Mouse (Mus musculus): Measurements from ENCODE around the gene Dysf. TPM values are rescaled to one million over a fixed set of nuclear protein-coding genes. Genes with fewer than 3 reads are reported as not detected.

Dysf gene
- polyA plus RNA-seq, 1 experiment from 2014 or later: 2.1 TPM

- Histone ChIP-seq H3K27ac (ENCODE audit: low read depth, low read length) (no peak overlapping the region), H3K9me3 (ENCODE audit: control insufficient read depth, low read length) (no peaks in the 10 kb centered on the region), H3K4me3 (ENCODE audit: low read depth, low read length) (no peak overlapping the region), H3K36me3 (ENCODE audit: control insufficient read depth, insufficient read depth, low read length) (no peaks in the 10 kb centered on the region), H3K27me3 (ENCODE audit: control insufficient read depth, insufficient read depth, low read length) (no peaks in the 10 kb centered on the region), H3K9ac (replicated peaks; ENCODE audit: low read depth, low read length) (no peak overlapping the region), H3K4me1 (ENCODE audit: control insufficient read depth, insufficient read depth, low read length) (no peaks in the 10 kb centered on the region), H3K4me2 (ENCODE audit: low read depth, low read length) (no peak overlapping the region)
- ATAC-seq (ENCODE audit: low read depth): no peak
- WGBS: 28% methylated on average over 6 of the region's 6 CpGs
Observed at GRCm38 (mm10) chr6:84191656-84192250, 183.4 kb downstream of the Dysf start.

DNA sequence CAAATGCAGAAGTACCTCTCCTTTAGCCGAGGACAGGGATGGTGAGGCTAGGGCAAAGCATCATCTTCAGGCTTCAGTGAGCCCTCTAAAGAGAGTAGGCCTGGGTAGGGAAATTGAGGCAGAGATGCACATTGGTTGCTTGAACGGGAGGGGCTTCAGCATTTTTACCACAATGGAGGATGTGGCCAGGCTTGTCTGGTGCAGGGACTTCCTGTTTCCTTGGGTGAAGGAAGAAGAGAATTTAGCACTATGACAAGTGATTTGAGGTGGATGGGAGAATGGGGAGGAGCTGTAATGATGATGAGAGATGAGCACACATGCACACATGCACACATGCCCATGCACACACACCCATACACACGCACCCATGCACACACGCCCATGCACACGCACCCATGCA lies 188.1 kb downstream of the Dysf start:
- no peaks in the 10 kb centered on the region for H3K36me3 ChIP-seq (ENCODE audit: control insufficient read depth, insufficient read depth, low read length)
- no peak overlapping the region for H3K4me3 ChIP-seq (ENCODE audit: low read depth, low read length)
- H3K27ac ChIP-seq (ENCODE audit: low read depth, low read length): no peak overlapping the region
- WGBS: 96% methylated on average over 5 of the region's 5 CpGs
- H3K27me3 ChIP-seq (ENCODE audit: control insufficient read depth, insufficient read depth, low read length): no peaks in the 10 kb centered on the region
- no peak for ATAC-seq (ENCODE audit: low read depth)
- H3K4me2 ChIP-seq (ENCODE audit: low read depth, low read length): no peak overlapping the region
- H3K9me3 ChIP-seq (ENCODE audit: control insufficient read depth, low read length): no peaks in the 10 kb centered on the region
- H3K9ac ChIP-seq (replicated peaks; ENCODE audit: low read depth, low read length): no peak overlapping the region
- no peaks in the 10 kb centered on the region for H3K4me1 ChIP-seq (ENCODE audit: control insufficient read depth, insufficient read depth, low read length)

DNA sequence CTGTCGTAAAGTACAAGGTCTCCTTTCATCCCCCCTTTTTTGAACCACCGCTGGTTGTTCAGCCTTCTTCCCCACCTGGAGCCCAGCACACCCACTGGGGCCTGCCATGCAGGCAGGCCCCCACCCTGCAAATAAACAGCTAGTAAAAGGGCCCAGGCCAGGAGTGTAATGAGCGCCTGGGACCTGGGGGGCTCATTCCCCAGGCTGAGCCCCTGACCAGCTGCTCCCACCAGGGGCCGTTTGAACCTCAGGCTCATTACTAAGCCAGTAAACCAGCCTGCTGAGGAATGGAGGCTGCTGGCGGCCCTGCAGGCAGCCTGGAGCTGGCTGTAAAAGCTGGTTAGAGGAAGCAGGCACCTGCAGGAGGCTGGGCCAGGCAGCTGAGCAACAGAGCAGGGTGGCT lies 189.4 kb downstream of the Dysf start:
- H3K9ac ChIP-seq (replicated peaks; ENCODE audit: low read depth, low read length): no peak overlapping the region
- H3K36me3 ChIP-seq (ENCODE audit: control insufficient read depth, insufficient read depth, low read length): no peaks in the 10 kb centered on the region
- H3K9me3 ChIP-seq (ENCODE audit: control insufficient read depth, low read length): no peaks in the 10 kb centered on the region
- no peak overlapping the region for H3K4me2 ChIP-seq (ENCODE audit: low read depth, low read length)
- H3K4me3 ChIP-seq (ENCODE audit: low read depth, low read length): no peak overlapping the region
- H3K27me3 ChIP-seq (ENCODE audit: control insufficient read depth, insufficient read depth, low read length): no peaks in the 10 kb centered on the region
- H3K27ac ChIP-seq (ENCODE audit: low read depth, low read length): no peak overlapping the region
- WGBS: 14% methylated on average over 5 of the region's 5 CpGs
- peak; percentile 54; the same call in 1 of the 2 replicates for ATAC-seq (ENCODE audit: low read depth)
- no peaks in the 10 kb centered on the region for H3K4me1 ChIP-seq (ENCODE audit: control insufficient read depth, insufficient read depth, low read length)

- no peak for ATAC-seq (ENCODE audit: low read depth)
- no peaks in the 10 kb centered on the region for H3K27me3 ChIP-seq (ENCODE audit: control insufficient read depth, insufficient read depth, low read length)
- no peaks in the 10 kb centered on the region for H3K36me3 ChIP-seq (ENCODE audit: control insufficient read depth, insufficient read depth, low read length)
- no peak overlapping the region for H3K4me2 ChIP-seq (ENCODE audit: low read depth, low read length)
- H3K9me3 ChIP-seq (ENCODE audit: control insufficient read depth, low read length): no peaks in the 10 kb centered on the region
- 75% methylated on average over 8 of the region's 8 CpGs for WGBS
- H3K4me3 ChIP-seq (ENCODE audit: low read depth, low read length): no peak overlapping the region
- no peaks in the 10 kb centered on the region for H3K4me1 ChIP-seq (ENCODE audit: control insufficient read depth, insufficient read depth, low read length)
- H3K9ac ChIP-seq (replicated peaks; ENCODE audit: low read depth, low read length): no peak overlapping the region
- no peak overlapping the region for H3K27ac ChIP-seq (ENCODE audit: low read depth, low read length)
Observed at GRCm38 (mm10) chr6:84201721-84202490, 193.5 kb downstream of the Dysf start.

DNA sequence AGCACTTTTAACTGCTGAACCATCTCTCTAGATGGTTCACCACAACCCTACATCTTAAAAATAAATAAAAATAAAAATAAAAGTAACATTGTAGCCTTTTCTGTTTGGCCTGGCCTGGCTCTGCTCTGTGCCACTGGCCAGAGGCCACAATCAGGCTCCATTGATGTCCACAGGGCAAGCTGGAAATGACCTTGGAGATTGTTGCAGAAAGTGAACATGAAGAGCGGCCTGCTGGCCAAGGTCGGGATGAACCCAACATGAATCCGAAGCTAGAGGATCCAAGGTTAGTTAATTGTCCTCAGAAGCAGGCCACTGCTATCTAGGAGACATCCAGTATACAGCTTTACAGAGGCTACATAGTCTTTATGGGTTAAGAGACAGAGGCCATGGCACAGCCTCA lies 197.2 kb downstream of the Dysf start:
- Histone ChIP-seq H3K4me1 (ENCODE audit: control insufficient read depth, insufficient read depth, low read length) (no peaks in the 10 kb centered on the region), H3K27me3 (ENCODE audit: control insufficient read depth, insufficient read depth, low read length) (no peaks in the 10 kb centered on the region), H3K36me3 (ENCODE audit: control insufficient read depth, insufficient read depth, low read length) (no peaks in the 10 kb centered on the region), H3K4me3 (ENCODE audit: low read depth, low read length) (no peak overlapping the region), H3K9me3 (ENCODE audit: control insufficient read depth, low read length) (no peaks in the 10 kb centered on the region), H3K27ac (ENCODE audit: low read depth, low read length) (no peak overlapping the region), H3K9ac (replicated peaks; ENCODE audit: low read depth, low read length) (no peak overlapping the region), H3K4me2 (ENCODE audit: low read depth, low read length) (no peak overlapping the region)
- 95% methylated on average over 3 of the region's 3 CpGs for WGBS
- no peak for ATAC-seq (ENCODE audit: low read depth)

DNA sequence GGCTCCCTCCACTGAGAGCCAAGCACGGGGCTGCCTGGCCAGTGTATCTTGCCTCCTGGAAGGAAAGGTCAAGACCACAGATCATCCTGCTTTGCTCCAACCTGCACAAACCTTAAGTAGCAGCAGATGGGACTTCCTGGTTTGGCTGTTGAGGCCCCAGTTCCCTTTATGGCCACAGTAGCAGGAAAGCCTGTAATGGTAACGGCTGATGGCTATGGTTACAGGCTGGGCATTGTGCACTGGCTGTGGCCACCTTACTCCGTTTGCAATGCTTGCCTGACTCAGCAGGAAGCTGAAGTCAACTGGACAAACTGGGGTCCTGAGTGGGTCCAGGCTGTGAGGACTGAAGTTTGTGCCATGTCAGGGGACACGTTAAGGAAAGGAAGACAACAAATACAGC lies 200.2 kb downstream of the Dysf start:
- H3K4me1 ChIP-seq (ENCODE audit: control insufficient read depth, insufficient read depth, low read length): no peaks in the 10 kb centered on the region
- no peak overlapping the region for H3K9ac ChIP-seq (replicated peaks; ENCODE audit: low read depth, low read length)
- no peaks in the 10 kb centered on the region for H3K36me3 ChIP-seq (ENCODE audit: control insufficient read depth, insufficient read depth, low read length)
- H3K9me3 ChIP-seq (ENCODE audit: control insufficient read depth, low read length): no peaks in the 10 kb centered on the region
- no peak overlapping the region for H3K4me3 ChIP-seq (ENCODE audit: low read depth, low read length)
- no peak overlapping the region for H3K27ac ChIP-seq (ENCODE audit: low read depth, low read length)
- 76% methylated on average over 4 of the region's 4 CpGs for WGBS
- H3K27me3 ChIP-seq (ENCODE audit: control insufficient read depth, insufficient read depth, low read length): no peaks in the 10 kb centered on the region
- no peak overlapping the region for H3K4me2 ChIP-seq (ENCODE audit: low read depth, low read length)
- ATAC-seq (ENCODE audit: low read depth): no peak

DNA sequence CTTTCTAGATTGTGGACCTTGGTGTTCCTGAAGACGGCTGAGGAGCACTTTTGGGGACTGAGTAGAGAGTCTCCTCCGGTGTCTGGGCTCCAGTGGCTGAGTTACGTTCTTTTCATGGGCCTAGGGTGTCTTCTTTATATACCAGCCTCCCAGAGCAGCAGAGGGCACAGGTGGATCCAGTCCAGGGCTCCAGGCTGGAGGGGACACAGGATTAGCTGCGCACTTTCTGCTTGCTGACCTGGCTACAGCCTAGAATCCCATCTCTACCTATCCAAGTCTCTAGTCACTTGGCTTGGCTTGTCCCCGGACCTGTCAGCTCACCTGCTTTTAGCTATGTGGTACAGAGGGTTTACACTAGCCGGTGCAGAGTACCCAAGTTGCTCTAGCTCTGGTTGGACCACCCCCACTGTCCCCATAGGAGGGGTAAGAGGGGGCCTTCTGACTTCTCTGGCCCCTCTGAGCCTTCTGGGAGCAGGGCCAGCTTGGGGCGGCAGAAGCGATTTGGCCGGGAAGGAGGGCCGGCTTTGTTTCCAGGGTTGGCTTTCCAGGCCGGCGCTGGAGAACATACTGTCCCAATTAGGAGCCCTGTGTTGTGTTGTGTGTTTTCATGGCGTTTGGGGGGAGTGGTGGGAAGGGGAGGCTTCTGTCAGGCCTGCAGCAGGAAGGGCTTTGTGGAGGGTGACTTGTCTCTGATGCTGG lies 201.5 kb downstream of the Dysf start:
- H3K27me3 ChIP-seq (ENCODE audit: control insufficient read depth, insufficient read depth, low read length): no peaks in the 10 kb centered on the region
- H3K4me1 ChIP-seq (ENCODE audit: control insufficient read depth, insufficient read depth, low read length): no peaks in the 10 kb centered on the region
- H3K27ac ChIP-seq (ENCODE audit: low read depth, low read length): no peak overlapping the region
- no peak overlapping the region for H3K4me3 ChIP-seq (ENCODE audit: low read depth, low read length)
- H3K9me3 ChIP-seq (ENCODE audit: control insufficient read depth, low read length): no peaks in the 10 kb centered on the region
- H3K36me3 ChIP-seq (ENCODE audit: control insufficient read depth, insufficient read depth, low read length): no peaks in the 10 kb centered on the region
- no peak overlapping the region for H3K9ac ChIP-seq (replicated peaks; ENCODE audit: low read depth, low read length)
- 85% methylated on average over 13 of the region's 13 CpGs for WGBS
- no peak for ATAC-seq (ENCODE audit: low read depth)
- H3K4me2 ChIP-seq (ENCODE audit: low read depth, low read length): no peak overlapping the region

GRCm38 (mm10) chr6:84211473-84211872 lies 203.1 kb downstream of the Dysf start:
- Histone ChIP-seq H3K4me1 (ENCODE audit: control insufficient read depth, insufficient read depth, low read length) (no peaks in the 10 kb centered on the region), H3K4me2 (ENCODE audit: low read depth, low read length) (no peak overlapping the region), H3K9ac (replicated peaks; ENCODE audit: low read depth, low read length) (no peak overlapping the region), H3K4me3 (ENCODE audit: low read depth, low read length) (no peak overlapping the region), H3K9me3 (ENCODE audit: control insufficient read depth, low read length) (no peaks in the 10 kb centered on the region), H3K27ac (ENCODE audit: low read depth, low read length) (no peak overlapping the region), H3K27me3 (ENCODE audit: control insufficient read depth, insufficient read depth, low read length) (no peaks in the 10 kb centered on the region), H3K36me3 (ENCODE audit: control insufficient read depth, insufficient read depth, low read length) (no peaks in the 10 kb centered on the region)
- ATAC-seq (ENCODE audit: low read depth): no peak
- 75% methylated on average over 7 of the region's 7 CpGs for WGBS

GRCm38 (mm10) chr6:84213101-84213500 lies 204.7 kb downstream of the Dysf start:
- 69% methylated on average over 3 of the region's 3 CpGs for WGBS
- no peak overlapping the region for H3K4me3 ChIP-seq (ENCODE audit: low read depth, low read length)
- H3K36me3 ChIP-seq (ENCODE audit: control insufficient read depth, insufficient read depth, low read length): no peaks in the 10 kb centered on the region
- no peaks in the 10 kb centered on the region for H3K4me1 ChIP-seq (ENCODE audit: control insufficient read depth, insufficient read depth, low read length)
- ATAC-seq (ENCODE audit: low read depth): no peak
- no peak overlapping the region for H3K27ac ChIP-seq (ENCODE audit: low read depth, low read length)
- H3K27me3 ChIP-seq (ENCODE audit: control insufficient read depth, insufficient read depth, low read length): no peaks in the 10 kb centered on the region
- H3K9ac ChIP-seq (replicated peaks; ENCODE audit: low read depth, low read length): no peak overlapping the region
- H3K9me3 ChIP-seq (ENCODE audit: control insufficient read depth, low read length): no peaks in the 10 kb centered on the region
- H3K4me2 ChIP-seq (ENCODE audit: low read depth, low read length): no peak overlapping the region

All from neural tube, embryonic 14.5 days (tissue).